Mouse (Mus musculus): ENCODE results near the gene Olig2. TPM values are rescaled to one million over a fixed set of nuclear protein-coding genes. Genes with fewer than 3 reads are reported as not detected.
"Not testable (repeated sequence)": the region's sequence is repeated elsewhere in the genome, so short reads cannot be mapped to it uniquely, and the experiment has no call there.

Olig2 gene
- total RNA-seq, 2 experiments from 2014 or later = 22.1 to 27.1 TPM

- no peak for DNase-seq (ENCODE audit: low spot score in 2 of 2)
- intact Hi-C loops (cut with DNase I) = loop anchor here (5.0 to 10.0 kb wide), 3 partner anchors 52 to 142 kb away; no protein-coding TSS in a partner anchor
These were observed 600 bp upstream of the Olig2 start for GRCm38 (mm10) chr16:91224481-91225232.

- no peak for DNase-seq (ENCODE audit: low spot score in 2 of 2)
- intact Hi-C loops (cut with DNase I) = loop anchor here (10.0 kb wide), 1 partner anchor 79 kb away; no protein-coding TSS in a partner anchor
These were observed 1.0 kb downstream of the Olig2 start for GRCm38 (mm10) chr16:91226038-91226882.

GRCm38 (mm10) chr16:91226883-91227759, 1.9 kb downstream of the Olig2 start:
- DNase-seq (ENCODE audit: low spot score in 2 of 2) = no peak
- intact Hi-C loops (cut with DNase I) = loop anchor here (10.0 kb wide), 1 partner anchor 78 kb away; no protein-coding TSS in a partner anchor

GRCm38 (mm10) chr16:91227760-91228043, 2.4 kb downstream of the Olig2 start:
- intact Hi-C loops (cut with DNase I) = loop anchor here (10.0 kb wide), 1 partner anchor 77 kb away; no protein-coding TSS in a partner anchor
- DNase-seq (ENCODE audit: low spot score in 2 of 2) = no peak

- intact Hi-C loops (cut with DNase I) = loop anchor here (10.0 kb wide), 1 partner anchor 76 kb away; no protein-coding TSS in a partner anchor
- DNase-seq (ENCODE audit: low spot score in 2 of 2) = no peak
These were observed 3.2 kb downstream of the Olig2 start for GRCm38 (mm10) chr16:91228238-91229071.

- DNase-seq (ENCODE audit: low spot score in 2 of 2) = no peak
- intact Hi-C loops (cut with DNase I) = loop anchor here (10.0 kb wide), 1 partner anchor 76 kb away; no protein-coding TSS in a partner anchor
These were observed 3.8 kb downstream of the Olig2 start for GRCm38 (mm10) chr16:91229072-91229348.

- DNase-seq (ENCODE audit: low spot score in 2 of 2) = no peak
- intact Hi-C loops (cut with DNase I) = loop anchor here (2.0 to 10.0 kb wide), 2 partner anchors 39 to 75 kb away; partner anchors contain the start of gene Olig1
These were observed 4.4 kb downstream of the Olig2 start for GRCm38 (mm10) chr16:91229643-91230042.

GRCm38 (mm10) chr16:91231781-91232469, 6.7 kb downstream of the Olig2 start:
- intact Hi-C loops (cut with DNase I) = loop anchor here (2.0 kb wide), 1 partner anchor 37 kb away; the partner anchor contains the start of gene Olig1
- no peak for DNase-seq (ENCODE audit: low spot score in 2 of 2)

- intact Hi-C loops (cut with DNase I) = no loop called here
- DNase-seq (ENCODE audit: low spot score in 2 of 2) = no peak
These were observed 7.4 kb downstream of the Olig2 start for GRCm38 (mm10) chr16:91232470-91233240.

GRCm38 (mm10) chr16:91233241-91233944, 8.1 kb downstream of the Olig2 start:
- intact Hi-C loops (cut with DNase I) = no loop called here
- DNase-seq (ENCODE audit: low spot score in 2 of 2) = no peak

- DNase-seq (ENCODE audit: low spot score in 2 of 2) = no peak
- intact Hi-C loops (cut with DNase I) = no loop called here
These were observed 13.8 kb downstream of the Olig2 start for GRCm38 (mm10) chr16:91239024-91239423.

GRCm38 (mm10) chr16:91246292-91246691, 21.0 kb downstream of the Olig2 start:
- DNase-seq (ENCODE audit: low spot score in 2 of 2) = no peak
- intact Hi-C loops (cut with DNase I) = no loop called here

- intact Hi-C loops (cut with DNase I); DNase-seq (ENCODE audit: low spot score in 2 of 2): not testable (repeated sequence)
These were observed 30.3 kb downstream of the Olig2 start for GRCm38 (mm10) chr16:91255419-91256164.

GRCm38 (mm10) chr16:91258956-91259355, 33.7 kb downstream of the Olig2 start:
- intact Hi-C loops (cut with DNase I) = no loop called here
- no peak for DNase-seq (ENCODE audit: low spot score in 2 of 2)

- DNase-seq (ENCODE audit: low spot score in 2 of 2) = no peak
- intact Hi-C loops (cut with DNase I) = no loop called here
These were observed 35.6 kb downstream of the Olig2 start for GRCm38 (mm10) chr16:91260861-91261260.
